Mouse (Mus musculus) intestine, embryonic 14.5 days (tissue): Measurements from ENCODE around the gene Tmem86b. TPM values are rescaled to one million over a fixed set of nuclear protein-coding genes. Genes with fewer than 3 reads are reported as not detected.
A peak's percentile ranks its signal among the peaks of the same experiment; 100 is the strongest.

ENCODE experiments used
- ATAC-seq: fragments of 200-750 bp; cut with Nextera tagmentation; replicated peaks from 2 replicates; pipeline ENCODE4 v1.8.0; 2017; ENCODE audit warnings: low read depth, moderate number of reproducible peaks, moderate TSS enrichment, moderate library complexity; ENCODE audit not compliant: low FRiP score, low TSS enrichment
- DNase-seq: peaks from one replicate; pipeline ENCODE4 v3.0.0-alpha.2; 2018; ENCODE audit warnings: low spot score
- H3K27ac ChIP-seq: fragments of 300-500 bp; sonication (generic); 2 replicates; pipeline ENCODE4 v1.5.1; 2014; ENCODE audit warnings: low read depth, mild to moderate bottlenecking, control low read depth
- H3K27me3 ChIP-seq: fragments of 300-500 bp; sonication (generic); replicated peaks from 2 replicates; pipeline ENCODE4 v1.6.1; 2014; ENCODE audit warnings: low read length, control low read depth; ENCODE audit not compliant: control insufficient read depth, insufficient read depth
- H3K36me3 ChIP-seq: fragments of 300-500 bp; sonication (generic); 2 replicates; pipeline ENCODE4 v1.6.1; 2014; ENCODE audit warnings: low read length, control low read depth; ENCODE audit not compliant: control insufficient read depth, insufficient read depth
- H3K4me1 ChIP-seq: fragments of 300-500 bp; sonication (generic); replicated peaks from 2 replicates; pipeline ENCODE4 v1.6.1; 2014; ENCODE audit warnings: low read length, control low read depth, mixed read lengths; ENCODE audit not compliant: control insufficient read depth, insufficient read depth
- H3K4me2 ChIP-seq: fragments of 300-500 bp; sonication (generic); 2 replicates; pipeline ENCODE4 v1.6.1; 2014; ENCODE audit warnings: low read length
- H3K4me3 ChIP-seq: fragments of 300-500 bp; sonication (generic); 2 replicates; pipeline ENCODE4 v1.5.1; 2014; ENCODE audit warnings: low read depth, low read length, control low read depth, mixed read lengths
- H3K9ac ChIP-seq: fragments of 300-500 bp; sonication (generic); 2 replicates; pipeline ENCODE4 v1.6.1; 2014; ENCODE audit warnings: mild to moderate bottlenecking, low read length
- H3K9me3 ChIP-seq: fragments of 300-500 bp; sonication (generic); 2 replicates; pipeline ENCODE4 v1.6.1; 2016; ENCODE audit warnings: low read length, control low read depth; ENCODE audit not compliant: control insufficient read depth
- WGBS: fragments of 180-500 bp; shearing (Covaris S2); extraction: QIAGEN DNeasy Blood & Tissue Kit; methylation state at CpG from one replicate; pipeline ENCODE4 v1.1.7; 2014; 5-methylcytosine and 5-hydroxymethylcytosine counted together
- polyA plus RNA-seq: library from polyadenylated mRNA; unstranded; fragments of >200 nt; fragmentation: Nextera tagmentation; extraction: Ambion mirVana; gene quantifications from 2 replicates; pipeline ENCODE4 v1.2.1, GENCODE M21; 2014

Gene Tmem86b
- polyA plus RNA-seq, 1 experiment from 2014 or later, result 2.5 TPM

GRCm38 (mm10) chr7:4663742-4664141 is 32.5 kb upstream of the Tmem86b start:
- no peak for DNase-seq
- no peak for ATAC-seq
- WGBS, result 94% methylated on average over 2 of the region's 2 CpGs

GRCm38 (mm10) chr7:4663179-4663578 is 32.0 kb upstream of the Tmem86b start:
- no peaks in the 10 kb centered on the region for H3K9me3 ChIP-seq
- no peaks in the 10 kb centered on the region for H3K27me3 ChIP-seq
- no peak overlapping the region for H3K27ac ChIP-seq
- no peak overlapping the region for H3K4me2 ChIP-seq
- no peak overlapping the region for H3K4me3 ChIP-seq
- H3K36me3 ChIP-seq, result peaks cover 49% of the 10 kb centered on the region
- no peak for DNase-seq
- H3K4me1 ChIP-seq, result peaks cover 8% of the 10 kb centered on the region; the same call in 1 of the 2 replicates
- 72% methylated on average over 8 of the region's 8 CpGs for WGBS
- no peak overlapping the region for H3K9ac ChIP-seq
- no peak for ATAC-seq

More at GRCm38 (mm10) chr7:4663742-4664141, 32.5 kb upstream of the Tmem86b start:
- Histone ChIP-seq H3K27me3 (no peaks in the 10 kb centered on the region), H3K4me2 (no peak overlapping the region), H3K36me3 (peaks cover 54% of the 10 kb centered on the region), H3K4me1 (peaks cover 8% of the 10 kb centered on the region; the same call in 1 of the 2 replicates), H3K9me3 (no peaks in the 10 kb centered on the region), H3K9ac (no peak overlapping the region), H3K4me3 (no peak overlapping the region), H3K27ac (no peak overlapping the region)

- Histone ChIP-seq H3K9ac (peak overlapping the region; percentile 90), H3K4me2 (peak overlapping the region; percentile 90), H3K27ac (peak overlapping the region; percentile 94; the same call in 1 of the 2 replicates), H3K36me3 (peaks cover 29% of the 10 kb centered on the region), H3K4me1 (peaks cover 37% of the 10 kb centered on the region), H3K4me3 (peak overlapping the region; percentile 95), H3K27me3 (no peaks in the 10 kb centered on the region), H3K9me3 (no peaks in the 10 kb centered on the region)
- ATAC-seq (no peak), DNase-seq (no peak)
- WGBS, result 58% methylated on average over 3 of the region's 3 CpGs
These were observed 28.8 kb upstream of the Tmem86b start for GRCm38 (mm10) chr7:4659911-4660443.

- peaks cover 39% of the 10 kb centered on the region for H3K4me1 ChIP-seq
- ATAC-seq (peak; percentile 97), DNase-seq (peak; percentile 94)
- peak within 1 kb of the TSS; percentile 95 for H3K4me3 ChIP-seq
- H3K27me3 ChIP-seq, result no peaks in the 10 kb centered on the region
- under 1% methylated on average over 54 of the region's 54 CpGs for WGBS
- H3K9ac ChIP-seq, result peak within 1 kb of the TSS; percentile 90
- peaks cover 22% of the 10 kb centered on the region for H3K36me3 ChIP-seq
- peak within 1 kb of the TSS; percentile 90 for H3K4me2 ChIP-seq
- no peaks in the 10 kb centered on the region for H3K9me3 ChIP-seq
- peak within 1 kb of the TSS; percentile 94 for H3K27ac ChIP-seq
These were observed 27.8 kb upstream of the Tmem86b start, which contains the start of gene Ppp6r1 for GRCm38 (mm10) chr7:4658912-4659551. Ppp6r1 (minus strand) TSS chr7:4659019.

- H3K4me2 ChIP-seq, result peak overlapping the region; percentile 90
- H3K27ac ChIP-seq, result peak overlapping the region; percentile 94
- H3K27me3 ChIP-seq, result no peaks in the 10 kb centered on the region
- peak overlapping the region; percentile 95 for H3K4me3 ChIP-seq
- H3K4me1 ChIP-seq, result peaks cover 40% of the 10 kb centered on the region
- no peaks in the 10 kb centered on the region for H3K9me3 ChIP-seq
- ATAC-seq (peak; percentile 74), DNase-seq (peak; percentile 56)
- under 1% methylated on average over 69 of the region's 78 CpGs for WGBS
- H3K9ac ChIP-seq, result peak overlapping the region; percentile 90
- peaks cover 15% of the 10 kb centered on the region; the same call in 1 of the 2 replicates for H3K36me3 ChIP-seq
These were observed 27.1 kb upstream of the Tmem86b start for GRCm38 (mm10) chr7:4658128-4658907.

- Histone ChIP-seq H3K27ac (peak overlapping the region; percentile 94; the same call in 1 of the 2 replicates), H3K4me3 (peak overlapping the region; percentile 95), H3K27me3 (no peaks in the 10 kb centered on the region), H3K4me1 (peaks cover 41% of the 10 kb centered on the region), H3K4me2 (peak overlapping the region; percentile 90), H3K9ac (peak overlapping the region; percentile 90), H3K36me3 (peaks cover 14% of the 10 kb centered on the region; the same call in 1 of the 2 replicates), H3K9me3 (no peaks in the 10 kb centered on the region)
- DNase-seq (peak; percentile 60), ATAC-seq (no peak)
- 39% methylated on average over 9 of the region's 9 CpGs for WGBS
These were observed 26.4 kb upstream of the Tmem86b start for GRCm38 (mm10) chr7:4657521-4658127.

- Histone ChIP-seq H3K27ac (no peak overlapping the region), H3K4me3 (peak overlapping the region; percentile 95), H3K9ac (no peak overlapping the region), H3K4me1 (peaks cover 45% of the 10 kb centered on the region), H3K4me2 (peak overlapping the region; percentile 90), H3K27me3 (no peaks in the 10 kb centered on the region), H3K36me3 (0 out of 2 replicates have a peak, but pooled peaks cover 13% of the 10 kb centered on the region), H3K9me3 (no peaks in the 10 kb centered on the region)
- ATAC-seq (no peak), DNase-seq (no peak)
- WGBS, result 35% methylated on average over 1 of the region's 1 CpGs
These were observed 25.6 kb upstream of the Tmem86b start for GRCm38 (mm10) chr7:4656818-4657217.

- ATAC-seq (no peak), DNase-seq (no peak)
- H3K9ac ChIP-seq, result no peak overlapping the region
- 90% methylated on average over 1 of the region's 1 CpGs for WGBS
- H3K9me3 ChIP-seq, result no peaks in the 10 kb centered on the region
- H3K27me3 ChIP-seq, result no peaks in the 10 kb centered on the region
- H3K27ac ChIP-seq, result no peak overlapping the region
- H3K4me1 ChIP-seq, result peaks cover 45% of the 10 kb centered on the region
- H3K36me3 ChIP-seq, result 0 out of 2 replicates have a peak, but pooled peaks cover 7% of the 10 kb centered on the region
- 0 out of 2 replicates have a peak overlapping the region, but pooled peaks have one; percentile 90 for H3K4me2 ChIP-seq
- H3K4me3 ChIP-seq, result no peak overlapping the region
These were observed 24.7 kb upstream of the Tmem86b start for GRCm38 (mm10) chr7:4655916-4656315.
